Mouse (Mus musculus) layer of hippocampus, postnatal 14 days (tissue): Measurements from ENCODE around the gene Sema4d. TPM values are rescaled to one million over a fixed set of nuclear protein-coding genes. Genes with fewer than 3 reads are reported as not detected.

Source experiments
- DNase-seq, 2 experiments: peaks; one replicate each; pipeline ENCODE4 v3.0.0; 2021 to 2022; ENCODE audit warnings: low spot score in 2 of 2, mixed read lengths in 1 of 2
- total RNA-seq, 2 experiments: library from RNA; stranded (reverse); gene quantifications; 2 replicates each; pipeline ENCODE4 v1.2.3; 2021

The Sema4d gene
- total RNA-seq, 2 experiments from 2014 or later = 154 to 165 TPM

GRCm38 (mm10) chr13:51755584-51755983 lies 38.0 kb downstream of the Sema4d start:
- no peak for DNase-seq

GRCm38 (mm10) chr13:51754559-51755126 lies 38.9 kb downstream of the Sema4d start:
- DNase-seq = no peak

- DNase-seq = no peak
Observed at GRCm38 (mm10) chr13:51753802-51754444, 39.6 kb downstream of the Sema4d start.

GRCm38 (mm10) chr13:51753168-51753465 lies 40.4 kb downstream of the Sema4d start:
- no peak for DNase-seq

GRCm38 (mm10) chr13:51752346-51753167 lies 41.0 kb downstream of the Sema4d start:
- no peak for DNase-seq

GRCm38 (mm10) chr13:51749578-51750345 lies 43.8 kb downstream of the Sema4d start:
- no peak for DNase-seq

GRCm38 (mm10) chr13:51748009-51748552 lies 45.5 kb downstream of the Sema4d start:
- DNase-seq = no peak

GRCm38 (mm10) chr13:51747069-51747468 lies 46.5 kb downstream of the Sema4d start:
- DNase-seq = no peak

GRCm38 (mm10) chr13:51745862-51746261 lies 47.7 kb downstream of the Sema4d start:
- no peak for DNase-seq

GRCm38 (mm10) chr13:51743855-51744254 lies 49.7 kb downstream of the Sema4d start:
- DNase-seq = no peak

- DNase-seq = no peak
Observed at GRCm38 (mm10) chr13:51742551-51743052, 50.9 kb downstream of the Sema4d start.

GRCm38 (mm10) chr13:51740776-51741175 lies 52.8 kb downstream of the Sema4d start:
- no peak for DNase-seq

GRCm38 (mm10) chr13:51739713-51740112 lies 53.8 kb downstream of the Sema4d start:
- DNase-seq = no peak

- DNase-seq = no peak
Observed at GRCm38 (mm10) chr13:51738531-51739117, 54.9 kb downstream of the Sema4d start.

- no peak for DNase-seq
Observed at GRCm38 (mm10) chr13:51737949-51738513, 55.5 kb downstream of the Sema4d start.

GRCm38 (mm10) chr13:51737033-51737948 lies 56.3 kb downstream of the Sema4d start:
- DNase-seq = no peak

GRCm38 (mm10) chr13:51736007-51736911 lies 57.3 kb downstream of the Sema4d start:
- no peak for DNase-seq

- DNase-seq = no peak
Observed at GRCm38 (mm10) chr13:51734556-51734955, 59.0 kb downstream of the Sema4d start.
